Mouse (Mus musculus): ENCODE results near the gene S100a7a. TPM values are rescaled to one million over a fixed set of nuclear protein-coding genes. Genes with fewer than 3 reads are reported as not detected.
A peak's percentile ranks its signal among the peaks of the same experiment; 100 is the strongest.

Gene S100a7a
- polyA plus RNA-seq, 1 experiment from 2014 or later: not detected

DNA sequence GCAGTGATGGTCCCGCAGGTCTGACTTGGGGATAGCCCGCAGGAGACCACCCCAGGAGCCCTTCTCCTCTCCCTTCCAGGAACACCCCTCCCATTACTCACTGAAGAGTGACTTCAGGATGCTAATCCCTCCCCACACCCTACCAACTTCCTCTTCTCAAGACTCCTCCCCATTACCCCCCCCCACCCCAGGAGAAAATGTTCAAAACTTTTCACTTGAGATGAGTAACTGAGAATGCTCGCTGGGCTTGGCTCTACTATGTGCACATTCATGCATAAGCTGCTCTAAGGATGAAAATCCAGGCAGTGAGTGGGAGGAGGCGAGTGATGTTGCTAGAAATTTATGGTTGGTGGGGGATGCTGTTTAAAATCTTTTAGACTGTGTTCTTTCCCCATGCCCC, 41.8 kb upstream of the S100a7a start:
- Histone ChIP-seq H3K27ac (replicated peaks; ENCODE audit: low read depth, low read length) (no peak overlapping the region), H3K4me2 (ENCODE audit: low read depth, severe bottlenecking) (no peak overlapping the region), H3K9me3 (ENCODE audit: control insufficient read depth, low read length) (no peaks in the 10 kb centered on the region), H3K27me3 (ENCODE audit: control insufficient read depth, insufficient read depth, low read length) (no peaks in the 10 kb centered on the region; the same call in 1 of the 2 replicates), H3K36me3 (ENCODE audit: control insufficient read depth, insufficient read depth, low read length) (no peaks in the 10 kb centered on the region), H3K9ac (ENCODE audit: low read length) (no peak overlapping the region), H3K4me3 (ENCODE audit: low read depth, low read length) (no peak overlapping the region), H3K4me1 (ENCODE audit: control insufficient read depth, insufficient read depth, low read length) (no peaks in the 10 kb centered on the region)
- DNase-seq (ENCODE audit: low spot score) (no peak), ATAC-seq (ENCODE audit: insufficient number of reproducible peaks, low FRiP score, low TSS enrichment, low read depth) (no peak)
- WGBS: 72% methylated on average over 4 of the region's 4 CpGs

GRCm38 (mm10) chr3:90612728-90613291, 41.0 kb upstream of the S100a7a start, which contains the start of gene S100a6:
S100a6 (plus strand) TSS chr3:90612882.
- DNase-seq (ENCODE audit: low spot score): peak; percentile 78
- Histone ChIP-seq H3K9ac (ENCODE audit: low read length) (peak within 1 kb of the TSS; percentile 32; the same call in 1 of the 2 replicates), H3K27me3 (ENCODE audit: control insufficient read depth, insufficient read depth, low read length) (no peaks in the 10 kb centered on the region; the same call in 1 of the 2 replicates), H3K27ac (replicated peaks; ENCODE audit: low read depth, low read length) (no peak within 1 kb of the TSS), H3K4me1 (ENCODE audit: control insufficient read depth, insufficient read depth, low read length) (no peaks in the 10 kb centered on the region), H3K4me3 (ENCODE audit: low read depth, low read length) (peak within 1 kb of the TSS; percentile 32), H3K36me3 (ENCODE audit: control insufficient read depth, insufficient read depth, low read length) (no peaks in the 10 kb centered on the region), H3K9me3 (ENCODE audit: control insufficient read depth, low read length) (no peaks in the 10 kb centered on the region), H3K4me2 (ENCODE audit: low read depth, severe bottlenecking) (peak within 1 kb of the TSS; percentile 74)
- under 1% methylated on average over 23 of the region's 23 CpGs for WGBS
- peak; percentile 71 for ATAC-seq (ENCODE audit: insufficient number of reproducible peaks, low FRiP score, low TSS enrichment, low read depth)

GRCm38 (mm10) chr3:90613461-90614147, 40.2 kb upstream of the S100a7a start:
- H3K9ac ChIP-seq (ENCODE audit: low read length): no peak overlapping the region
- no peak for ATAC-seq (ENCODE audit: insufficient number of reproducible peaks, low FRiP score, low TSS enrichment, low read depth)
- WGBS: 57% methylated on average over 7 of the region's 7 CpGs
- peak overlapping the region; percentile 74 for H3K4me2 ChIP-seq (ENCODE audit: low read depth, severe bottlenecking)
- DNase-seq (ENCODE audit: low spot score): no peak
- no peaks in the 10 kb centered on the region; the same call in 1 of the 2 replicates for H3K27me3 ChIP-seq (ENCODE audit: control insufficient read depth, insufficient read depth, low read length)
- H3K27ac ChIP-seq (replicated peaks; ENCODE audit: low read depth, low read length): no peak overlapping the region
- no peaks in the 10 kb centered on the region for H3K36me3 ChIP-seq (ENCODE audit: control insufficient read depth, insufficient read depth, low read length)
- peak overlapping the region; percentile 32; the same call in 1 of the 2 replicates for H3K4me3 ChIP-seq (ENCODE audit: low read depth, low read length)
- no peaks in the 10 kb centered on the region for H3K4me1 ChIP-seq (ENCODE audit: control insufficient read depth, insufficient read depth, low read length)
- H3K9me3 ChIP-seq (ENCODE audit: control insufficient read depth, low read length): no peaks in the 10 kb centered on the region

DNA sequence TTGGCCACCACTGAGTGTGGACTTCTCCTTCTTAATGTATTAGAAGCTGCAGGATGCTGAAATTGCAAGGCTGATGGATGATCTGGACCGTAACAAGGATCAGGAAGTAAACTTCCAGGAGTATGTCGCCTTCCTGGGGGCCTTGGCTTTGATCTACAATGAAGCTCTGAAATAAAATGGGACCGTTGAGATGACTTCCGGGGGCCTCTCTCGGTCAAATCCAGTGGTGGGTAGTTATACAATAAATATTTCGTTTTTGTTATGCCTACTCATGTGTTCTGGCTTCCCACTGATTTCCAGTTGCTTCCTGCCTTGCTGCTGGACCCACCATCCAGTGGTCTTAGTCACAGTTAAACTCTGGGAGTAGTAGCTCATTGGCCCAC, 39.7 kb upstream of the S100a7a start:
- H3K36me3 ChIP-seq (ENCODE audit: control insufficient read depth, insufficient read depth, low read length): no peaks in the 10 kb centered on the region
- 83% methylated on average over 6 of the region's 6 CpGs for WGBS
- H3K9me3 ChIP-seq (ENCODE audit: control insufficient read depth, low read length): no peaks in the 10 kb centered on the region
- H3K27me3 ChIP-seq (ENCODE audit: control insufficient read depth, insufficient read depth, low read length): no peaks in the 10 kb centered on the region; the same call in 1 of the 2 replicates
- H3K4me1 ChIP-seq (ENCODE audit: control insufficient read depth, insufficient read depth, low read length): no peaks in the 10 kb centered on the region
- no peak overlapping the region for H3K27ac ChIP-seq (replicated peaks; ENCODE audit: low read depth, low read length)
- no peak overlapping the region for H3K4me3 ChIP-seq (ENCODE audit: low read depth, low read length)
- no peak overlapping the region for H3K4me2 ChIP-seq (ENCODE audit: low read depth, severe bottlenecking)
- no peak for ATAC-seq (ENCODE audit: insufficient number of reproducible peaks, low FRiP score, low TSS enrichment, low read depth)
- no peak for DNase-seq (ENCODE audit: low spot score)
- no peak overlapping the region for H3K9ac ChIP-seq (ENCODE audit: low read length)

DNA sequence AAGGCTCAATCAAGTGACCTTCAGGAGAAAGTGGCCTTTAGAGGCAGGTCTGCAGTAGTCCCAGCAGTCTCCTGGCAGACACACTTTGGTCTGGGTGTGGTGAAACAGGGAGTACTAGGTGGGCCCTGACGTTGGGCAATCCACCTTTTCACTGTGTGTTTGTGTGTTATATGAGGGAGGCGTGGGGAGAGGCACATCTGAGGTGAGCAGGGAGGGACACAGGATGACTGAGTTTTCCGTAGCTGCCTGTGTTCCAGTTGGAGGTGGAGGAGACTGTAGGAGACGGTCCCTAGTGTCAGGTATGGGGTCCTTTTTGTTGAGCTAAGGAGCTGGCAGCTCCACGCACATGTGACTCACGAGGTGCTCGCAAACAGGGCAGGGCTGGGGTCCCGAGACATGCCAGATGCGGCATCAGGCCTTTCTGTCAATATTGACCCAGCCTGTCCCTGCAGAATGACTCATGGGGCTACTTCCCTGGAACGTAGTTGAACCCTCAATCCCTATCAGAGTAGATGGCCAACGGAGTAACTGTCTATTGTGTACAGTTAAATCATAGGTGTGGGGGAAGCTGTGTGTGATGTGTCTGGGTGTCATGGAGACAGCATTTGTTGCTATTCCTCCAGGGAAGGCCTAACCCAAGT, 39.1 kb upstream of the S100a7a start:
- H3K4me3 ChIP-seq (ENCODE audit: low read depth, low read length): no peak overlapping the region
- DNase-seq (ENCODE audit: low spot score): no peak
- 0 out of 2 replicates have a peak, but pooled peaks have one; percentile 9 for ATAC-seq (ENCODE audit: insufficient number of reproducible peaks, low FRiP score, low TSS enrichment, low read depth)
- H3K27ac ChIP-seq (replicated peaks; ENCODE audit: low read depth, low read length): no peak overlapping the region
- no peaks in the 10 kb centered on the region for H3K9me3 ChIP-seq (ENCODE audit: control insufficient read depth, low read length)
- H3K27me3 ChIP-seq (ENCODE audit: control insufficient read depth, insufficient read depth, low read length): no peaks in the 10 kb centered on the region; the same call in 1 of the 2 replicates
- no peaks in the 10 kb centered on the region for H3K36me3 ChIP-seq (ENCODE audit: control insufficient read depth, insufficient read depth, low read length)
- WGBS: 85% methylated on average over 11 of the region's 11 CpGs
- H3K4me1 ChIP-seq (ENCODE audit: control insufficient read depth, insufficient read depth, low read length): no peaks in the 10 kb centered on the region
- H3K9ac ChIP-seq (ENCODE audit: low read length): no peak overlapping the region
- H3K4me2 ChIP-seq (ENCODE audit: low read depth, severe bottlenecking): no peak overlapping the region

DNA sequence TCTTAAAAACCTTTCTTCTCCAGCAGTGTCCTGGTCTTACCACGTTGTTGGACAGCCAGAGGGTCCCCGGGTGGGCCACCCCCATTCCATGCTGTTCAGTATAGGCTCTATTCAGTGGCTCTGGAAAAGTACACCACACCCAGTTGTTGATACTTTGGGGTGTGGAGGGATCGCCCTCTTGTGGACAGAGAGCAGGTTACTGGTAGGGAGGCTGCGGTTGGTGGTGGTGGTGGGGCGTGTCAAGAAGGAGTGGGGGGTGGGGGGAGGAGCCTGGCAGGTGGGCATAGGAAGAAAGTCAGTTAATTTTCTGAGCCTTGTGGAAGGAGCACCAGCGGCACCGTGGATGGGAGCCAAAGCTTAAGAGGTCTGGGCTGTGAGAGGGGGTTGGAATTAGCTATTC, 38.4 kb upstream of the S100a7a start:
- Histone ChIP-seq H3K27ac (replicated peaks; ENCODE audit: low read depth, low read length) (no peak overlapping the region), H3K4me3 (ENCODE audit: low read depth, low read length) (no peak overlapping the region), H3K9ac (ENCODE audit: low read length) (no peak overlapping the region), H3K9me3 (ENCODE audit: control insufficient read depth, low read length) (no peaks in the 10 kb centered on the region), H3K4me1 (ENCODE audit: control insufficient read depth, insufficient read depth, low read length) (no peaks in the 10 kb centered on the region), H3K4me2 (ENCODE audit: low read depth, severe bottlenecking) (no peak overlapping the region), H3K36me3 (ENCODE audit: control insufficient read depth, insufficient read depth, low read length) (no peaks in the 10 kb centered on the region), H3K27me3 (ENCODE audit: control insufficient read depth, insufficient read depth, low read length) (no peaks in the 10 kb centered on the region; the same call in 1 of the 2 replicates)
- DNase-seq (ENCODE audit: low spot score) (peak; percentile 77), ATAC-seq (ENCODE audit: insufficient number of reproducible peaks, low FRiP score, low TSS enrichment, low read depth) (peak; percentile 26; the same call in 1 of the 2 replicates)
- WGBS: 6% methylated on average over 7 of the region's 7 CpGs

DNA sequence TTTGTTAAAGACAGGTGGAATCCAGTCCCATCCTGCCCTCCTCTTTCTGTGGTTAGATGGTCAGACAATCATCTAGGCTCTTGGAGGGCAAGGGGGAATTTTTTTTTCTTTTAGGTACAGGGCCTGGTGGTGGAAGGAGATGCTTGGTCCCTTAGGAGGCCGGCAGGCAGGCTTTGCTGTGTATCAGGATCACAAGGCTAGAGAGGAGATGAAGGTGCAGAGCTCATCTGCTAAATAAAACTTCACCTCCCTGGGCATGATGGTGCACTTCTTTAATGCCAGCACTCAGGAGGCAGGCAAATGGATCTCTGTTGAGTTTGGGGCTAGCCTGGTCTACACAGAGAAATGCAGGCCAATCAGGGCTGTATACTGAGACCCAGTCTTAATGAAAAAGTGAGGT, 37.9 kb upstream of the S100a7a start:
- H3K27ac ChIP-seq (replicated peaks; ENCODE audit: low read depth, low read length): no peak overlapping the region
- no peaks in the 10 kb centered on the region; the same call in 1 of the 2 replicates for H3K27me3 ChIP-seq (ENCODE audit: control insufficient read depth, insufficient read depth, low read length)
- no peaks in the 10 kb centered on the region for H3K9me3 ChIP-seq (ENCODE audit: control insufficient read depth, low read length)
- WGBS: 62% methylated on average over 1 of the region's 1 CpGs
- no peak overlapping the region for H3K4me2 ChIP-seq (ENCODE audit: low read depth, severe bottlenecking)
- no peak overlapping the region for H3K4me3 ChIP-seq (ENCODE audit: low read depth, low read length)
- H3K4me1 ChIP-seq (ENCODE audit: control insufficient read depth, insufficient read depth, low read length): no peaks in the 10 kb centered on the region
- no peaks in the 10 kb centered on the region for H3K36me3 ChIP-seq (ENCODE audit: control insufficient read depth, insufficient read depth, low read length)
- H3K9ac ChIP-seq (ENCODE audit: low read length): no peak overlapping the region
- ATAC-seq (ENCODE audit: insufficient number of reproducible peaks, low FRiP score, low TSS enrichment, low read depth): no peak
- DNase-seq (ENCODE audit: low spot score): no peak

DNA sequence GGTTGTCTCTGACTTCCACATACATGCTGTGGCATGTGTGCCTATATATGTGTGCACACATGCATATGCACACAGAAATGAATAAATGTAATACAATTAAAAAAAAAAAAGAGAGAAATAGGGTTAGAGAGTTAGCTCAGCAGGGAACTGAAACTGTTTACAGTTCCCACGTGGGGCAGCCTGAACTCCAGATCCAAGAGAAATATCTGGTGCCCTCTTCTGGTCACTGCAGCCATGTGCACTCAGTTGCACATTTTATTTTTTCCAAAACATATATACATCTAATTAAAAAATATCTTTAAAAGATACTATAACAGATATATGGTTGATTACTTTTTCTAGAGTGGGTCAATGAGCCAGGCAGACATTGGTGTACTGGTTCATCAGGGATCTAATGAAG, 36.2 kb upstream of the S100a7a start:
- Histone ChIP-seq H3K27ac (replicated peaks; ENCODE audit: low read depth, low read length) (no peak overlapping the region), H3K4me2 (ENCODE audit: low read depth, severe bottlenecking) (no peak overlapping the region), H3K27me3 (ENCODE audit: control insufficient read depth, insufficient read depth, low read length) (no peaks in the 10 kb centered on the region; the same call in 1 of the 2 replicates), H3K4me3 (ENCODE audit: low read depth, low read length) (no peak overlapping the region), H3K9me3 (ENCODE audit: control insufficient read depth, low read length) (no peaks in the 10 kb centered on the region), H3K9ac (ENCODE audit: low read length) (no peak overlapping the region), H3K36me3 (ENCODE audit: control insufficient read depth, insufficient read depth, low read length) (no peaks in the 10 kb centered on the region), H3K4me1 (ENCODE audit: control insufficient read depth, insufficient read depth, low read length) (no peaks in the 10 kb centered on the region)
- ATAC-seq (ENCODE audit: insufficient number of reproducible peaks, low FRiP score, low TSS enrichment, low read depth) (no peak), DNase-seq (ENCODE audit: low spot score) (no peak)
- 6% methylated on average over 1 of the region's 1 CpGs for WGBS

Measured in limb, embryonic 11.5 days (tissue).